Mouse (Mus musculus): ENCODE measurements around the gene Tyro3. TPM values are rescaled to one million over a fixed set of nuclear protein-coding genes. Genes with fewer than 3 reads are reported as not detected.

The Tyro3 gene
- polyA plus RNA-seq, 1 experiment from 2014 or later, result 1.8 TPM

DNA sequence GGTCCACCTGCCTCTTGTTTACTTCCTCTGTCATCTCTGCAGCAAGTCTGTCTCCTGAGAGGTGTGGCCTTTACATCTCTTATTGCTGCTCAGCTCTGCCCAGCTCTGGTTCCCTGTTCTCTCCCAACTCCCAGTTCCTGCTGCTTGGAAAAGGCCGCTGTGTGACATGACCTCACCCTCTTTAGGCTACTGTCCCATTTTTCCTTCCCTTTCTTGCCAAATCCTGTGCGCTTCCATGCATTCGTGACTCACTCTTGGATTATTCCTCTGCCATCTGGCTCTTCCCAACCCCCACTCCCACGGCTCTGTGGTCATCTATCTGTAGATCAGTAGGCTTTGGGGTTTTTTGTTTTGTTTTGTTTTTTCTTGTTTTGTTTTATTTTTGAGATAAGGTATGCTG, 49.4 kb downstream of the Tyro3 start:
- DNase-seq (ENCODE audit: low spot score), result no peak

GRCm38 (mm10) chr2:119853811-119854210, 56.3 kb downstream of the Tyro3 start:
- no peak for DNase-seq (ENCODE audit: low spot score)

GRCm38 (mm10) chr2:119855310-119855850, 57.8 kb downstream of the Tyro3 start:
- no peak for DNase-seq (ENCODE audit: low spot score)

DNA sequence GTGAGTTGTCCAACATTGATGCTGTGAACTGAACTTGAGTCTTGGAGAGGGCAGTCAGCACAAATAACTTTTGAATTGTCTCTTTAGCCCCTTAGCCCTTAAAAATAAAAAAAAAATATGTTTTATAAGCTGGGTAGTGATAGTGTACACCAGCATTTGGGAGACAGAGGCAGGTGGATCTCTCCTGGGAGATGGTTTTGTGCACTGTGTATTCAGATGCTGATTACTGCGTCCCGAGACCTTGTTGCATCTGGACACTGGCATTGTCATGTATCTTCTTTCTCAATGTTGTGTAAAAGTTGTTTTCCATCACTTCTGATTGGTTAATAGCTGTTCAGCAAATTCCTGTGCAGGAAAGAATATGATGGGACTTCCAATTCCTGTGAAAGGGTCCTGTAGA, 59.8 kb downstream of the Tyro3 start:
- no peak for DNase-seq (ENCODE audit: low spot score)

DNA sequence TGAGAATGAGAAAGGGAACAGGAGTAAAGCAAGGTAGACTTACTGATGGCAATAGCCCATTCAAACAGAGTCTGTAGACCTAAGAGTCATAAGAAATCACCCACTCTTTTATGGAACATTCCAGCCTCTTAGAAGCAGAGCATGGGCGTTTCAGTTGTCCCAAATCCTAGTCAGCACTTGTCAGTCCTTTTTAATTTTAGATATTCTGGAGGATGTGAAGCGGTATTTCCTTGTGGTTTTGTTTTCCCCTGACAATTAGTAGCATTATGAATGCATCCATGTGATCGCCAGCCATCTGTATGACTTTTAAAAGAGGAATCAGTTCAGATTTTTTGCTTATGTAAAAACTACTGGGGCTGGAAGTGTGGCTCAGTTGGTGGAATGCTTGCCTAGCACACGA, 67.0 kb downstream of the Tyro3 start:
- no peak for DNase-seq (ENCODE audit: low spot score)

Other genes with a start within 250 kb of the Tyro3 start
- gene Nusap1, start 179.4 kb upstream of the Tyro3 start, polyA plus RNA-seq (2015; fragmentation: Nextera tagmentation; extraction: Ambion mirVana), result 121 and 134 TPM in 2 replicates
- 28.9 and 33.1 TPM in 2 replicates for gene Oip5, start 179.3 kb upstream of the Tyro3 start, polyA plus RNA-seq (2015; fragmentation: Nextera tagmentation; extraction: Ambion mirVana)
- gene Ndufaf1, start 134.9 kb upstream of the Tyro3 start, polyA plus RNA-seq (2015; fragmentation: Nextera tagmentation; extraction: Ambion mirVana), result 46.7 and 49.1 TPM in 2 replicates
- gene Rtf1, start 122.7 kb upstream of the Tyro3 start, polyA plus RNA-seq (2015; fragmentation: Nextera tagmentation; extraction: Ambion mirVana), result 63.8 and 73.9 TPM in 2 replicates
- 1.6 and 2.1 TPM in 2 replicates for gene Itpka, start 55.4 kb upstream of the Tyro3 start, polyA plus RNA-seq (2015; fragmentation: Nextera tagmentation; extraction: Ambion mirVana)
- 0.08 TPM in 1 of 2 replicates, not detected in the other for gene Ltk, start 37.3 kb upstream of the Tyro3 start, polyA plus RNA-seq (2015; fragmentation: Nextera tagmentation; extraction: Ambion mirVana)
- 17.9 and 18.0 TPM in 2 replicates for gene Rpap1, start 10.2 kb upstream of the Tyro3 start, polyA plus RNA-seq (2015; fragmentation: Nextera tagmentation; extraction: Ambion mirVana)
- 19.5 and 24.1 TPM in 2 replicates for gene Mga, start 99.5 kb downstream of the Tyro3 start, polyA plus RNA-seq (2015; fragmentation: Nextera tagmentation; extraction: Ambion mirVana)
- 0.68 and 1.2 TPM in 2 replicates for gene Mapkbp1, start 175.0 kb downstream of the Tyro3 start, polyA plus RNA-seq (2015; fragmentation: Nextera tagmentation; extraction: Ambion mirVana)
- gene Jmjd7, start 229.8 kb downstream of the Tyro3 start, polyA plus RNA-seq (2015; fragmentation: Nextera tagmentation; extraction: Ambion mirVana), result 18.3 and 22.1 TPM in 2 replicates
- 0.70 and 1.3 TPM in 2 replicates for gene Gm28042, start 229.8 kb downstream of the Tyro3 start, polyA plus RNA-seq (2015; fragmentation: Nextera tagmentation; extraction: Ambion mirVana)
- gene Pla2g4b, start 235.7 kb downstream of the Tyro3 start, polyA plus RNA-seq (2015; fragmentation: Nextera tagmentation; extraction: Ambion mirVana), result 0.33 and 1.1 TPM in 2 replicates